ENCODE assay signal across 23 mouse cellular contexts in genomic region chr1:59125558-59125957, GRCm38 (mm10). TPM values are rescaled to one million over a fixed set of nuclear protein-coding genes. Genes with fewer than 3 reads are reported as not detected.
DNase-seq lines count a peak whose midpoint lies in the region; ATAC-seq and TF ChIP-seq lines count a peak whose summit lies in the region.
"Had no signal": no experiment of that assay in that cellular context is flagged by ENCODE, and none has a peak within 500 bp of the region (broad histone marks: within the 10 kb centered on the region; RNA-seq: fewer than 3 reads in every experiment).

No protein-coding gene starts in this region.

- no peak overlapping the region for H3K4me3 ChIP-seq in intestine, embryonic 15.5 days (replicated peaks)
- no peak overlapping the region for H3K4me3 ChIP-seq in intestine, embryonic 16.5 days (ENCODE audit: low read length)
- H3K4me3 ChIP-seq in intestine, postnatal 0 days (ENCODE audit: low read depth, low read length) = no peak overlapping the region
- no peak overlapping the region for H3K4me3 ChIP-seq in forebrain, embryonic 12.5 days (replicated peaks)

- H3K9ac ChIP-seq in intestine, embryonic 15.5 days = no peak overlapping the region
- H3K9ac ChIP-seq in intestine, embryonic 16.5 days (ENCODE audit: low read depth, low read length) = no peak overlapping the region
- no peak overlapping the region for H3K9ac ChIP-seq in intestine, postnatal 0 days (ENCODE audit: low read depth, low read length)
- H3K9ac ChIP-seq in forebrain, embryonic 12.5 days = no peak overlapping the region

- TF ChIP-seq CTCF in intestine, postnatal 0 days (IDR thresholded peaks at IDR 0.05; ENCODE audit: low read depth) = no peak

- WGBS in intestine, embryonic 15.5 days = 54% methylated on average over 5 of the region's 5 CpGs
- 52% methylated on average over 5 of the region's 5 CpGs for WGBS in intestine, embryonic 16.5 days
- 37% methylated on average over 5 of the region's 5 CpGs for WGBS in intestine, postnatal 0 days
- 79% methylated on average over 5 of the region's 5 CpGs for WGBS in forebrain, embryonic 12.5 days

- H3K4me1 ChIP-seq in intestine, embryonic 15.5 days (replicated peaks) = no peaks in the 10 kb centered on the region
- no peaks in the 10 kb centered on the region; the same call in 1 of the 2 replicates for H3K4me1 ChIP-seq in intestine, embryonic 16.5 days (ENCODE audit: control insufficient read depth, insufficient read depth, low read length)
- no peaks in the 10 kb centered on the region for H3K4me1 ChIP-seq in intestine, postnatal 0 days (replicated peaks; ENCODE audit: control insufficient read depth, insufficient read depth, low read length)
- 0 out of 2 replicates have a peak, but pooled peaks cover under 1% of the 10 kb centered on the region for H3K4me1 ChIP-seq in forebrain, embryonic 12.5 days

- no peak overlapping the region for H3K27ac ChIP-seq in intestine, embryonic 15.5 days
- peak overlapping the region; percentile 50 for H3K27ac ChIP-seq in intestine, embryonic 16.5 days (ENCODE audit: low read length)
- H3K27ac ChIP-seq in intestine, postnatal 0 days (ENCODE audit: low read depth, low read length) = no peak overlapping the region
- no peak overlapping the region for H3K27ac ChIP-seq in forebrain, embryonic 12.5 days

- DNase-seq in Muller cell, postnatal 12 days (ENCODE audit: inconsistent ontology term) = no peak
- no peak for DNase-seq in frontal cortex, postnatal 10 days (ENCODE audit: low spot score in 2 of 2)
- DNase-seq: adrenal gland, adult 2 months; adrenal gland, adult 8-10 months; adrenal gland, postnatal 10 days; adrenal gland, postnatal 14 days; adrenal gland, postnatal 25 days; adrenal gland, postnatal 36 days; B cell, adult 2 months; cerebellum, adult 11 months; cerebellum, adult 11-12 months; cerebellum, adult 18-20 months; cerebellum, adult 2 months had no signal

- peak; percentile 81 for ATAC-seq in intestine, embryonic 15.5 days
- ATAC-seq in intestine, embryonic 16.5 days = peak; percentile 84
- peak; percentile 79 for ATAC-seq in intestine, postnatal 0 days
- no peak for ATAC-seq in forebrain, embryonic 12.5 days (ENCODE audit: low FRiP score)
- ATAC-seq: activated CD4-positive, CD25-positive, alpha-beta regulatory T cell, adult 4 months; CD4-positive, CD25-positive, alpha-beta regulatory T cell, adult 4 months; Patski had no signal

- no peaks in the 10 kb centered on the region for H3K36me3 ChIP-seq in intestine, embryonic 15.5 days
- H3K36me3 ChIP-seq in intestine, embryonic 16.5 days (ENCODE audit: control insufficient read depth, insufficient read depth, low read length) = no peaks in the 10 kb centered on the region
- no peaks in the 10 kb centered on the region for H3K36me3 ChIP-seq in intestine, postnatal 0 days (ENCODE audit: control insufficient read depth, insufficient read depth)
- no peaks in the 10 kb centered on the region for H3K36me3 ChIP-seq in forebrain, embryonic 12.5 days (replicated peaks)

- no peak overlapping the region for H3K4me2 ChIP-seq in intestine, embryonic 15.5 days (replicated peaks)
- H3K4me2 ChIP-seq in intestine, embryonic 16.5 days (ENCODE audit: low read depth, low read length) = no peak overlapping the region
- H3K4me2 ChIP-seq in intestine, postnatal 0 days (replicated peaks; ENCODE audit: low read depth) = no peak overlapping the region; the same call in 1 of the 2 replicates
- no peak overlapping the region for H3K4me2 ChIP-seq in forebrain, embryonic 12.5 days

- H3K27me3 ChIP-seq in intestine, embryonic 15.5 days (replicated peaks) = no peaks in the 10 kb centered on the region
- H3K27me3 ChIP-seq in intestine, embryonic 16.5 days (replicated peaks; ENCODE audit: control insufficient read depth, insufficient read depth, low read length) = no peaks in the 10 kb centered on the region
- no peaks in the 10 kb centered on the region for H3K27me3 ChIP-seq in intestine, postnatal 0 days (replicated peaks; ENCODE audit: control insufficient read depth, insufficient read depth, low read length)
- H3K27me3 ChIP-seq in forebrain, embryonic 12.5 days = no peaks in the 10 kb centered on the region
- H3K27me3 ChIP-seq: CH12.LX had no signal

- no peaks in the 10 kb centered on the region for H3K9me3 ChIP-seq in intestine, embryonic 15.5 days
- no peaks in the 10 kb centered on the region for H3K9me3 ChIP-seq in intestine, embryonic 16.5 days (ENCODE audit: control insufficient read depth, low read length)
- H3K9me3 ChIP-seq in intestine, postnatal 0 days (ENCODE audit: control insufficient read depth) = no peaks in the 10 kb centered on the region
- no peaks in the 10 kb centered on the region for H3K9me3 ChIP-seq in forebrain, embryonic 12.5 days
- H3K9me3 ChIP-seq: G1E had no signal

RNA-seq across cellular contexts. Expression of gene Tmem237, which starts 5.3 kb away (rescaled TPM):
- polyA plus RNA-seq in intestine, embryonic 15.5 days (2015; fragmentation: Nextera tagmentation; extraction: Ambion mirVana) = 33.8 and 37.1 TPM in 2 replicates
- 30.8 and 34.0 TPM in 2 replicates for polyA plus RNA-seq in intestine, embryonic 16.5 days (2015; fragmentation: Nextera tagmentation; extraction: Ambion mirVana)
- 10.7 and 12.5 TPM in 2 replicates for polyA plus RNA-seq in intestine, postnatal 0 days (2015; fragmentation: Nextera tagmentation; extraction: Ambion mirVana)
- 51.9 and 56.1 TPM in 2 replicates for polyA plus RNA-seq in forebrain, embryonic 12.5 days (2016; fragmentation: Nextera tagmentation; extraction: Ambion mirVana)

RNA-seq across cellular contexts. Expression of gene C2cd6, which starts 30.9 kb away (rescaled TPM):
- polyA plus RNA-seq in intestine, embryonic 15.5 days (2015; fragmentation: Nextera tagmentation; extraction: Ambion mirVana) = not detected in 2 replicates
- polyA plus RNA-seq in intestine, embryonic 16.5 days (2015; fragmentation: Nextera tagmentation; extraction: Ambion mirVana) = not detected in 2 replicates
- polyA plus RNA-seq in intestine, postnatal 0 days (2015; fragmentation: Nextera tagmentation; extraction: Ambion mirVana) = not detected in 2 replicates
- polyA plus RNA-seq in forebrain, embryonic 12.5 days (2016; fragmentation: Nextera tagmentation; extraction: Ambion mirVana) = 0.11 TPM in 1 of 2 replicates, not detected in the other
- polyA plus RNA-seq: adrenal gland, adult 2 months; C2C12; cerebellum, adult 2 months; G1E; Patski had no signal

RNA-seq across cellular contexts. Expression of gene Mpp4, which starts 37.6 kb away (rescaled TPM):
- polyA plus RNA-seq in intestine, embryonic 15.5 days (2015; fragmentation: Nextera tagmentation; extraction: Ambion mirVana) = 0.48 and 0.50 TPM in 2 replicates
- 0.72 and 0.77 TPM in 2 replicates for polyA plus RNA-seq in intestine, embryonic 16.5 days (2015; fragmentation: Nextera tagmentation; extraction: Ambion mirVana)
- polyA plus RNA-seq in intestine, postnatal 0 days (2015; fragmentation: Nextera tagmentation; extraction: Ambion mirVana) = 0.21 and 0.29 TPM in 2 replicates
- 0.28 and 0.32 TPM in 2 replicates for polyA plus RNA-seq in forebrain, embryonic 12.5 days (2016; fragmentation: Nextera tagmentation; extraction: Ambion mirVana)
- polyA plus RNA-seq: CD4-positive, CD25-positive, alpha-beta regulatory T cell, adult 4 months had no signal
